Mouse (Mus musculus) CH12.LX (cell line): ENCODE measurements around the gene Tmem145.

Source experiments
- CTCF ChIP-seq, 2 experiments: IDR thresholded peaks in 1 of 2; conservative IDR thresholded peaks in 1 of 2; 2 replicates each; pipeline ENCODE4 v1.5.1; 2011 to 2012; ENCODE audit warnings: low read depth in 2 of 2, low read length in 2 of 2, improper control_type of control experiment in 1 of 2, inconsistent platforms in 1 of 2, mild to moderate bottlenecking in 1 of 2, moderate library complexity in 1 of 2
- EP300 ChIP-seq: IDR thresholded peaks from 2 replicates; pipeline ENCODE4 v1.6.1; 2011; ENCODE audit warnings: low read length, improper control_type of control experiment
- MAX ChIP-seq: IDR thresholded peaks from 2 replicates; pipeline ENCODE4 v1.6.1; 2011; ENCODE audit warnings: low read length, improper control_type of control experiment
- MYC ChIP-seq: IDR thresholded peaks from 2 replicates; pipeline ENCODE4 v1.6.1; 2011; ENCODE audit warnings: low read depth, mild to moderate bottlenecking, improper control_type of control experiment, low read length
- NRF1 ChIP-seq: IDR thresholded peaks from 2 replicates; pipeline ENCODE4 v1.6.1; 2014; ENCODE audit warnings: low read depth, mild to moderate bottlenecking, inconsistent platforms, low read length, improper control_type of control experiment, moderate library complexity
- POLR2A ChIP-seq: IDR thresholded peaks from 2 replicates; pipeline ENCODE4 v1.6.1; 2011; ENCODE audit warnings: low read depth, mild to moderate bottlenecking, improper control_type of control experiment, low read length
- TCF12 ChIP-seq: IDR thresholded peaks from 2 replicates; pipeline ENCODE4 v1.6.1; 2014; ENCODE audit warnings: low read depth, mild to moderate bottlenecking, inconsistent platforms, low read length, improper control_type of control experiment
- UBTF ChIP-seq: IDR thresholded peaks from 2 replicates; pipeline ENCODE4 v1.6.1; 2012; ENCODE audit warnings: low read depth, mild to moderate bottlenecking, inconsistent platforms, low read length, improper control_type of control experiment, moderate library complexity
- ZNF384 ChIP-seq: IDR thresholded peaks from 2 replicates; pipeline ENCODE4 v1.6.1; 2012; ENCODE audit warnings: low read depth, low read length, improper control_type of control experiment, inconsistent platforms

GRCm38 (mm10) chr7:25303685-25304006 lies 2.3 kb upstream of the Tmem145 start:
- TF ChIP-seq CTCF (conservative IDR thresholded peaks at IDR 0.05 in 1 of 2, IDR thresholded peaks at IDR 0.05 in 1 of 2; ENCODE audit: low read depth in 2 of 2, low read length in 2 of 2) (no peak), ZNF384 (no peak), EP300 (no peak), POLR2A (no peak), MAX (no peak), TCF12 (no peak), NRF1 (no peak), MYC (no peak), UBTF (no peak)
